Mouse (Mus musculus): ENCODE results near the gene Obp1b. TPM values are rescaled to one million over a fixed set of nuclear protein-coding genes. Genes with fewer than 3 reads are reported as not detected.

The Obp1b gene
- not detected in 2 replicates for polyA plus RNA-seq (2015; fragmentation: Nextera tagmentation; extraction: Ambion mirVana)

GRCm38 (mm10) chrX:78186477-78186876, at the start of gene Obp1b:
TSS of gene Obp1b (plus strand) at chrX:78186777.

Other genes with a start within 250 kb of the Obp1b start
- not detected in 2 replicates for gene Obp1a, start 95.4 kb upstream of the Obp1b start, polyA plus RNA-seq (2015; fragmentation: Nextera tagmentation; extraction: Ambion mirVana)
- gene Gm5938, start 61.3 kb upstream of the Obp1b start, polyA plus RNA-seq (2015; fragmentation: Nextera tagmentation; extraction: Ambion mirVana) = not detected in 2 replicates
- gene Gm14743, start 59.1 kb downstream of the Obp1b start, polyA plus RNA-seq (2015; fragmentation: Nextera tagmentation; extraction: Ambion mirVana) = not detected in 2 replicates
- gene 4930480E11Rik, start 182.9 kb downstream of the Obp1b start, polyA plus RNA-seq (2015; fragmentation: Nextera tagmentation; extraction: Ambion mirVana) = not detected in 2 replicates